Mouse (Mus musculus): ENCODE data around the gene Prrc2b. TPM values are rescaled to one million over a fixed set of nuclear protein-coding genes. Genes with fewer than 3 reads are reported as not detected.
A peak's percentile ranks its signal among the peaks of the same experiment; 100 is the strongest.

Prrc2b gene
- polyA plus RNA-seq, 1 experiment from 2014 or later, result 49.7 TPM

DNA sequence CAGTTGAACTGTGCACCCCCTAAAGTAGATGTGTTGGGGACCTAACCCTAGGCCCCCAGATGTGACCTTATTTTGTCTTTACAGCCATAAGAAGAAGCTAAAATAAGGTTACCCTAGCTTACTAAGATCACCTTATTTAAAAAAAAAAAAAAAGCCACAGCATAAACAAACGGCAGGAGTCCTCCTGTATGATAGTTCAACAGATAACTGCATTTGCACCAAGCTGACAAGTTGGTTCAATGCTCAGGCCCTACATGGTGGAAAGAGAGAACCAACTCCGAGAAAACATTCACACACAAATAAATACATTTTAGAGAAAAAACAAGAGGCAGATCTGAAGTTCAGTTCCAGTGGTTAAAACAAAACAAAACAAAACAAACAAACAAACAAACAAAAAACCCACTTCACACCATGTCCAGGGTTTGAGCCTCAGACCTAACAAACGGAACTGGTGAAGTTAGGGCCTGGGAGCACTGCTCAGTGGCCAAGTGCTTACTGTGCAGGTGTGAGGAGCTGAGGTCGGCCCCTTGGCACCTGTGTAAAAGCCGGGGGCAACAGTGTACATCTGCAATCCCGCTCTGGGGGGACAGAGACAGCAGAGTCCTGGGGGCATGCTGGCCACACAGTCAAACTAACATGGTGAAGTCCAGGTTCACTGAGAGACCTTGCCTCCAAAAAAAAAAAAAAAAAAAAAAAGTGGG, 18.9 kb upstream of the Prrc2b start:
- peaks cover 4% of the 10 kb centered on the region for H3K4me1 ChIP-seq (ENCODE audit: control insufficient read depth, insufficient read depth, low read depth, low read length)

DNA sequence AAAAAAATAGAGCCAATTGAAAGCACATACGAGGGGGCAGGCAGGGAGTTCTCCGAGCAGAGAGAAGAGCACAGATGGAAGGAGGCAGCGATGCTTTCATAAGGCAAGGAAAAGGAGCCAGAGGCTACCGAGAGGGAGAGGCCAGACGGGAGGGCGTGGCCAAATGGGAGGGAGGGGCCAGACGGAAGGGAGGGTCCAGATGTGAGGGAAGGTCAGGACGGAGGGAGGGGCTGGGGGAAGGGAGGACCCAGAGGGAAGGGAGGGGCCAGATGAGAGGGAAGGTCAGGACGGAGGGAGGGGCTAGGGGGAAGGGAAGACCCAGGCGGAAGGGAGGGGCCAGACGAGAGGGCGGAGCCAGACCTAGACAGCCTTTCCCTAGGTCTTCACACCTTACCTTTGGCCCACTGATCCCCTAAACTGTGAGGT, 18.3 kb upstream of the Prrc2b start:
- ATAC-seq, result no peak
- H3K4me1 ChIP-seq (ENCODE audit: control insufficient read depth, insufficient read depth, low read depth, low read length), result peaks cover 7% of the 10 kb centered on the region
- no peaks in the 10 kb centered on the region for H3K27me3 ChIP-seq (replicated peaks; ENCODE audit: control insufficient read depth, insufficient read depth, low read length)
- no peaks in the 10 kb centered on the region for H3K36me3 ChIP-seq (ENCODE audit: control insufficient read depth, insufficient read depth, low read length)
- H3K4me2 ChIP-seq (ENCODE audit: low read length), result peak overlapping the region; percentile 36
- 2% methylated on average over 12 of the region's 12 CpGs for WGBS
- no peak overlapping the region for H3K9ac ChIP-seq (ENCODE audit: low read depth, low read length)
- H3K9me3 ChIP-seq (ENCODE audit: control insufficient read depth, low read length), result no peaks in the 10 kb centered on the region
- H3K27ac ChIP-seq (ENCODE audit: low read depth, low read length), result no peak overlapping the region
- no peak overlapping the region; the same call in 1 of the 2 replicates for H3K4me3 ChIP-seq (ENCODE audit: low read length)

More for the DNA sequence above, 18.9 kb upstream of the Prrc2b start:
- ATAC-seq, result no peak
- Histone ChIP-seq H3K9me3 (ENCODE audit: control insufficient read depth, low read length) (no peaks in the 10 kb centered on the region), H3K27ac (ENCODE audit: low read depth, low read length) (no peak overlapping the region), H3K9ac (ENCODE audit: low read depth, low read length) (no peak overlapping the region), H3K27me3 (replicated peaks; ENCODE audit: control insufficient read depth, insufficient read depth, low read length) (no peaks in the 10 kb centered on the region), H3K4me3 (ENCODE audit: low read length) (no peak overlapping the region), H3K4me2 (ENCODE audit: low read length) (no peak overlapping the region; the same call in 1 of the 2 replicates), H3K36me3 (ENCODE audit: control insufficient read depth, insufficient read depth, low read length) (no peaks in the 10 kb centered on the region)
- 66% methylated on average over 6 of the region's 6 CpGs for WGBS

DNA sequence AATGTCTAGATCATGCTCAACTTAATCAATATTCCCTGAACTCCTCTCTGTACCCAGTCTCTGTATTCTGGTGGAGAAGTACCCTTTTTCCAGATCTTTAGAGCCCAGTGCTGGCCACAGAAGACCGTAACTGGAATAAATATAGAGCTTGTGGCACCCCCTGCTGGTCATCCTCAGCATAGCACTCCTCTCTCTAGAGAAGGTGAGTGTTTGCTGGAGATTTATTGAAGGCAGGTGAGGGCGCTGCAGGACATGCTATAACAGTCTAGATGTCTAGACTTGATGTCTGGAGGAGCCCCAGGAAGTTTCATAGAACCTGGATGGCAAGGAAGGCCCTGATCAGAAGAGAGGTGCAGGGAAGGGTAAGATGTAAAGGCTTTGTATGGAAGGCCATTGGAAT, 16.8 kb upstream of the Prrc2b start:
- Histone ChIP-seq H3K4me3 (ENCODE audit: low read length) (no peak overlapping the region), H3K4me1 (ENCODE audit: control insufficient read depth, insufficient read depth, low read depth, low read length) (peaks cover 7% of the 10 kb centered on the region), H3K4me2 (ENCODE audit: low read length) (no peak overlapping the region), H3K27me3 (replicated peaks; ENCODE audit: control insufficient read depth, insufficient read depth, low read length) (no peaks in the 10 kb centered on the region), H3K9ac (ENCODE audit: low read depth, low read length) (no peak overlapping the region), H3K36me3 (ENCODE audit: control insufficient read depth, insufficient read depth, low read length) (no peaks in the 10 kb centered on the region), H3K27ac (ENCODE audit: low read depth, low read length) (no peak overlapping the region), H3K9me3 (ENCODE audit: control insufficient read depth, low read length) (no peaks in the 10 kb centered on the region)
- ATAC-seq, result no peak
- WGBS, result 3% methylated on average over 2 of the region's 2 CpGs

DNA sequence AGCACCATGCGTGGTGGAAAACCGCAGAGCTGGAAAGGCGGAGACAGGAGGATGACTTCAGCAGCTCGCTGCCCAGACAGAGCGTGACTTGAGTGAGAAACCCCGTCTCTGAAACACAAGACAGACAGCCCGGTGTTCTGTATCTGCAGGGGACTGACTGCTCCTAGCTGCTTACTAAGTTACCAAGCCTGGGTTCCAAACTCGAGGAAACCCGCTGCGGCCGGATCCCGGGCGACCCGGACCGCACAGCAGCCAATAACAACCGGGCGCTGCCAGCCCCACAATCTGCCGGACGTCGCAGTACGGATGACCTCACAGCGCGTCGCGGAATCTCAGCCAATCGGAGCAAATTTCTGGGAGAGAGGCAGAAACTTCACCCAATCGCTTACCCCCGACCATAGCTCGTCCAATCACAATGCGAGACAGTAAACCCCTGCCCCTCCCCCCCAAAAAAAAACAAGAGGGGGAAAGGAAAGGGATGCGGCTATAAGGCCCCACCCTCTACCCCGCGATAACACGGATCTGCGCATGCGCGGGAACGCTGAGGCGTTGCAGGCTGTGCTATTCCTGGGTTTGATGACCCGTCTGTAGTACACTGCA, 13.1 kb upstream of the Prrc2b start:
- Histone ChIP-seq H3K27me3 (replicated peaks; ENCODE audit: control insufficient read depth, insufficient read depth, low read length) (no peaks in the 10 kb centered on the region), H3K4me3 (ENCODE audit: low read length) (peak overlapping the region; percentile 55), H3K4me1 (ENCODE audit: control insufficient read depth, insufficient read depth, low read depth, low read length) (peaks cover 4% of the 10 kb centered on the region; the same call in 1 of the 2 replicates), H3K9ac (ENCODE audit: low read depth, low read length) (peak overlapping the region; percentile 73), H3K4me2 (ENCODE audit: low read length) (peak overlapping the region; percentile 83), H3K9me3 (ENCODE audit: control insufficient read depth, low read length) (no peaks in the 10 kb centered on the region), H3K36me3 (ENCODE audit: control insufficient read depth, insufficient read depth, low read length) (no peaks in the 10 kb centered on the region), H3K27ac (ENCODE audit: low read depth, low read length) (peak overlapping the region; percentile 84)
- WGBS, result 0% methylated on average over 40 of the region's 40 CpGs
- peak; percentile 98 for ATAC-seq

DNA sequence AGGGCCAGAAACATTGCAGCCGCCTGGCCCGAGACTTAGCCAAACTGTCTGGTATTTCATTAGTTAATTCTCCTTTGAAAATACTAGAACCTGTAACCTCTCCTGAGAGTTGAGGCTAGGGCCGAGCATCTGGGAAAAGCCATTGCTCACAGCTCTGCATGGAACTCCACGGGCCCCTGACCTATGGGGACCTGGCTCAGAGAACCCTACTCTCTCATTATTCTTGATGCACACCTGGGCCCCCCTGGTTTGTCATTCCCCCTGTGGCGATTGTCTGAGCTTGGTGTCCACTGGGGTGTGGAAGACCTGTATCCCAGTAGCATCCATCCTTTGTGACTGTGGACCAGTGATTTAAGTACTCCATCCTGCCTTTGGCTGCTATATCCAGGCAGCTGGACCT, 11.5 kb upstream of the Prrc2b start:
- no peak for ATAC-seq
- no peak overlapping the region for H3K4me3 ChIP-seq (ENCODE audit: low read length)
- no peak overlapping the region for H3K4me2 ChIP-seq (ENCODE audit: low read length)
- H3K27ac ChIP-seq (ENCODE audit: low read depth, low read length), result no peak overlapping the region
- H3K27me3 ChIP-seq (replicated peaks; ENCODE audit: control insufficient read depth, insufficient read depth, low read length), result no peaks in the 10 kb centered on the region
- H3K4me1 ChIP-seq (ENCODE audit: control insufficient read depth, insufficient read depth, low read depth, low read length), result peaks cover 4% of the 10 kb centered on the region; the same call in 1 of the 2 replicates
- H3K9me3 ChIP-seq (ENCODE audit: control insufficient read depth, low read length), result no peaks in the 10 kb centered on the region
- no peak overlapping the region for H3K9ac ChIP-seq (ENCODE audit: low read depth, low read length)
- no peaks in the 10 kb centered on the region for H3K36me3 ChIP-seq (ENCODE audit: control insufficient read depth, insufficient read depth, low read length)
- WGBS, result 81% methylated on average over 5 of the region's 5 CpGs

DNA sequence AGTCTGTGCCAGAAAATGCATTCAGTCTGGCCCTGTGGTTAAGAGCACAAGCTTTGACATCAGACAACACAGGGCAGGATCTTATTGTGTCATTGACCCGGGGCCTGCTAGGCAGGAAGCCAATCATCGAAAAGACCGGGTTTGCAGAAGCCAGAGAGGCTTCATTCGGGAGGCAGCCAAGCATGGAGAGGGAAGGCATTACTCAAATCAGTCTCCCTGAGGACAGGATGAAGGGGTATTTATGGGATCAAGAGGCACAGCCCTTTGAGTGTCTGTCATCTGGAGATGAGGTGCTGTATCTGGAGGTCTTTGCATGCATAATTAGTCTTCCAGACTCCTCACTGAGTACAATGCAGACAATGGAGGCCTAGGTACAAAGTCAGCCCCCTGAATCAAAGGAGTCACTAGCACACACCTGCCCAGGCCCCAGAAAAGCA, 10.4 kb upstream of the Prrc2b start:
- Histone ChIP-seq H3K4me1 (ENCODE audit: control insufficient read depth, insufficient read depth, low read depth, low read length) (peaks cover 4% of the 10 kb centered on the region; the same call in 1 of the 2 replicates), H3K36me3 (ENCODE audit: control insufficient read depth, insufficient read depth, low read length) (no peaks in the 10 kb centered on the region), H3K9ac (ENCODE audit: low read depth, low read length) (peak overlapping the region; percentile 13; the same call in 1 of the 2 replicates), H3K4me2 (ENCODE audit: low read length) (no peak overlapping the region), H3K27ac (ENCODE audit: low read depth, low read length) (no peak overlapping the region), H3K9me3 (ENCODE audit: control insufficient read depth, low read length) (no peaks in the 10 kb centered on the region), H3K27me3 (replicated peaks; ENCODE audit: control insufficient read depth, insufficient read depth, low read length) (no peaks in the 10 kb centered on the region), H3K4me3 (ENCODE audit: low read length) (no peak overlapping the region)
- 15% methylated on average over 4 of the region's 4 CpGs for WGBS
- ATAC-seq, result no peak

DNA sequence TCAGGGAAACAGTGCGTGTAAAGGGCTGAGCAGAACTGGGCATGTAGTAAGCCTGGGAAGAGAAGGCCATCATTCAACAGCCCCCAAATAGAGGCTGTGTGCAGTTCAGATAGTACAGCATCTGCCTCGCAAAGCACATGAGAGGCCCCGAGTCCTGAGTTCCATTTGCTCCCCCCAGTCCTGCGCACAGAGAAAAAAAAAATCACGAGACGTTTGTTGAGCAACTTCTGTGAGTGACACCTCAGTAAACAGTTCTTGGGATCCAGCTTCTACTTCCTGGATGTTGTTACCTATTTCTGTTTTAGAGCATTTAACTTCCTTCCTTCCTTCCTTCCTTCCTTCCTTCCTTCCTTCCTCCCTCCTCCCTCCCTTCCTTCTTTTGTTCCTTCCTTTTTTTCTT, 9.3 kb upstream of the Prrc2b start:
- no peak overlapping the region for H3K9ac ChIP-seq (ENCODE audit: low read depth, low read length)
- no peak overlapping the region for H3K27ac ChIP-seq (ENCODE audit: low read depth, low read length)
- H3K4me3 ChIP-seq (ENCODE audit: low read length), result no peak overlapping the region
- no peaks in the 10 kb centered on the region for H3K36me3 ChIP-seq (ENCODE audit: control insufficient read depth, insufficient read depth, low read length)
- ATAC-seq, result no peak
- no peaks in the 10 kb centered on the region for H3K9me3 ChIP-seq (ENCODE audit: control insufficient read depth, low read length)
- WGBS, result 80% methylated on average over 6 of the region's 6 CpGs
- H3K27me3 ChIP-seq (replicated peaks; ENCODE audit: control insufficient read depth, insufficient read depth, low read length), result no peaks in the 10 kb centered on the region
- H3K4me2 ChIP-seq (ENCODE audit: low read length), result no peak overlapping the region
- peaks cover 4% of the 10 kb centered on the region; the same call in 1 of the 2 replicates for H3K4me1 ChIP-seq (ENCODE audit: control insufficient read depth, insufficient read depth, low read depth, low read length)

DNA sequence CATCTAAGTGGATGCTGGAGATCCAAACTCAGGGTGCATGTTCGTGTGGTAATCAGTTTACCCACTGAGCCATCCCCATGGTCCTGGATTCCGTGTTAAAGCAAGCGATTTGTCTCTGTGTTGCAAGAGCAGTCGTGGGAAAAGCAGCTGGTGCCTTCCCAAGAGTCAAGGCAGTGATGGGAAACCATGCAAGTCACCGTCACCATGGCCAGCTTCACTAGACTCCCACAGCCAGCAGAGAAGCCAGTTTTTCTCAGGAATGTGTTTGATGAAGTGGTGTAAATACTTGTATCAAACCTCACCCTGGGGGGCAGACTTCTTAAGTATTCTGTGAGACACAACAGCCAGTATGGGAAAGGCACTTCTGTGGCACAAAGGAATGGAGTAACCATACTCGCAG, 8.5 kb upstream of the Prrc2b start:
- Histone ChIP-seq H3K4me2 (ENCODE audit: low read length) (no peak overlapping the region), H3K9me3 (ENCODE audit: control insufficient read depth, low read length) (no peaks in the 10 kb centered on the region), H3K4me1 (ENCODE audit: control insufficient read depth, insufficient read depth, low read depth, low read length) (no peaks in the 10 kb centered on the region; the same call in 1 of the 2 replicates), H3K9ac (ENCODE audit: low read depth, low read length) (no peak overlapping the region), H3K27ac (ENCODE audit: low read depth, low read length) (no peak overlapping the region), H3K36me3 (ENCODE audit: control insufficient read depth, insufficient read depth, low read length) (no peaks in the 10 kb centered on the region), H3K4me3 (ENCODE audit: low read length) (no peak overlapping the region), H3K27me3 (replicated peaks; ENCODE audit: control insufficient read depth, insufficient read depth, low read length) (no peaks in the 10 kb centered on the region)
- WGBS, result 66% methylated on average over 6 of the region's 6 CpGs
- no peak for ATAC-seq

DNA sequence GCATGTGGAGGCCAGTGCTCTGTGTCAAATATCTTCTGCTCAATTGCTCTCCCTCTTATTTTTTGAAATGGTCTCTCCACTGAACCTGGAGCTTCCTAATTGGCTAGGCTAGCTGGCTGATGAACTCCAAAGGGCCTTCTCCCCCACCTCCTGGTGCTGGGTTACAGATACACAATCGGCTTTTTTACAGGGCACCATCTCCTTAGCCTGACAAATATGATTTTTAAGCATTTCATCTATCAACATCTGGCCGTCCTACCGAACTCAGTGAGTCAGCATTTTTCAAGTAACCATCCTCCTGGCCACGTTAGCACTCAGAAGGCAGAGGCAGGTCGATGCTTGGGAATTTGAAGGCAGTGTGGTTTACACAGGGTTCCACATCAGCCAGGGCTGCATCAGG, 6.2 kb upstream of the Prrc2b start:
- H3K4me3 ChIP-seq (ENCODE audit: low read length), result no peak overlapping the region
- H3K27me3 ChIP-seq (replicated peaks; ENCODE audit: control insufficient read depth, insufficient read depth, low read length), result no peaks in the 10 kb centered on the region
- H3K4me1 ChIP-seq (ENCODE audit: control insufficient read depth, insufficient read depth, low read depth, low read length), result no peaks in the 10 kb centered on the region
- no peak overlapping the region for H3K27ac ChIP-seq (ENCODE audit: low read depth, low read length)
- 92% methylated on average over 5 of the region's 5 CpGs for WGBS
- ATAC-seq, result no peak
- no peaks in the 10 kb centered on the region for H3K9me3 ChIP-seq (ENCODE audit: control insufficient read depth, low read length)
- no peaks in the 10 kb centered on the region for H3K36me3 ChIP-seq (ENCODE audit: control insufficient read depth, insufficient read depth, low read length)
- H3K9ac ChIP-seq (ENCODE audit: low read depth, low read length), result no peak overlapping the region
- no peak overlapping the region for H3K4me2 ChIP-seq (ENCODE audit: low read length)
